Mouse (Mus musculus) intestine, postnatal 0 days (tissue): ENCODE results near the gene Ebi3. TPM values are rescaled to one million over a fixed set of nuclear protein-coding genes. Genes with fewer than 3 reads are reported as not detected.

Experiments used
- ATAC-seq: fragments of 200-750 bp; cut with Nextera tagmentation; 2 replicates; pipeline ENCODE4 v1.8.0; 2017; ENCODE audit warnings: mild to moderate bottlenecking, moderate TSS enrichment, moderate library complexity
- H3K27ac ChIP-seq: fragments of 300-500 bp; sonication (generic); 2 replicates; pipeline ENCODE4 v1.5.1; 2014; ENCODE audit warnings: mild to moderate bottlenecking, low read depth, low read length, moderate library complexity
- H3K27me3 ChIP-seq: fragments of 300-500 bp; sonication (generic); replicated peaks from 2 replicates; pipeline ENCODE4 v1.6.1; 2014; ENCODE audit warnings: low read length, mixed read lengths; ENCODE audit not compliant: control insufficient read depth, insufficient read depth
- H3K36me3 ChIP-seq: fragments of 300-500 bp; sonication (generic); 2 replicates; pipeline ENCODE4 v1.6.1; 2014; ENCODE audit warnings: mild to moderate bottlenecking, moderate library complexity; ENCODE audit not compliant: control insufficient read depth, insufficient read depth
- H3K4me1 ChIP-seq: fragments of 300-500 bp; sonication (generic); replicated peaks from 2 replicates; pipeline ENCODE4 v1.6.1; 2014; ENCODE audit warnings: antibody characterized with exemption, low read length, mixed read lengths; ENCODE audit not compliant: control insufficient read depth, insufficient read depth
- H3K4me2 ChIP-seq: fragments of 300-500 bp; sonication (generic); replicated peaks from 2 replicates; pipeline ENCODE4 v1.6.1; 2014; ENCODE audit warnings: low read depth, mild to moderate bottlenecking, moderate library complexity
- H3K4me3 ChIP-seq: fragments of 300-500 bp; sonication (generic); 2 replicates; pipeline ENCODE4 v1.5.1; 2014; ENCODE audit warnings: low read depth, low read length
- H3K9ac ChIP-seq: fragments of 300-500 bp; sonication (generic); 2 replicates; pipeline ENCODE4 v1.6.1; 2014; ENCODE audit warnings: mild to moderate bottlenecking, low read depth, low read length
- H3K9me3 ChIP-seq: fragments of 300-500 bp; sonication (generic); 2 replicates; pipeline ENCODE4 v1.6.1; 2016; ENCODE audit warnings: mixed run types; ENCODE audit not compliant: control insufficient read depth
- CTCF ChIP-seq: sonication (generic); IDR thresholded peaks from 2 replicates; pipeline ENCODE4 v1.5.1; 2016; ENCODE audit warnings: low read depth, mild to moderate bottlenecking, control low read depth, antibody characterized with exemption, moderate library complexity
- WGBS: fragments of 180-500 bp; shearing (Covaris S2); extraction: QIAGEN DNeasy Blood & Tissue Kit; methylation state at CpG from one replicate; pipeline ENCODE4 v1.1.7; 2014; 5-methylcytosine and 5-hydroxymethylcytosine counted together
- polyA plus RNA-seq: library from polyadenylated mRNA; unstranded; fragments of >200 nt; fragmentation: Nextera tagmentation; extraction: Ambion mirVana; gene quantifications from 2 replicates; pipeline ENCODE4 v1.2.1, GENCODE M21; 2015

The Ebi3 gene
- 1.5 and 1.6 TPM in 2 replicates for polyA plus RNA-seq

- no peak for TF ChIP-seq CTCF
- ATAC-seq, result no peak
- WGBS, result 65% methylated on average over 6 of the region's 6 CpGs
- H3K4me3 ChIP-seq, result no peak within 1 kb of the TSS
- H3K36me3 ChIP-seq, result no peaks in the 10 kb centered on the region
- H3K4me1 ChIP-seq, result no peaks in the 10 kb centered on the region
- no peaks in the 10 kb centered on the region for H3K9me3 ChIP-seq
- H3K27ac ChIP-seq, result no peak within 1 kb of the TSS
- H3K27me3 ChIP-seq, result 0 out of 2 replicates have a peak, but pooled peaks cover 10% of the 10 kb centered on the region
- H3K9ac ChIP-seq, result no peak within 1 kb of the TSS
- no peak within 1 kb of the TSS for H3K4me2 ChIP-seq
These were observed at the start of gene Ebi3 for GRCm38 (mm10) chr17:55952447-55953027. Gene Ebi3, plus strand, starts transcription at chr17:55952640.

DNA sequence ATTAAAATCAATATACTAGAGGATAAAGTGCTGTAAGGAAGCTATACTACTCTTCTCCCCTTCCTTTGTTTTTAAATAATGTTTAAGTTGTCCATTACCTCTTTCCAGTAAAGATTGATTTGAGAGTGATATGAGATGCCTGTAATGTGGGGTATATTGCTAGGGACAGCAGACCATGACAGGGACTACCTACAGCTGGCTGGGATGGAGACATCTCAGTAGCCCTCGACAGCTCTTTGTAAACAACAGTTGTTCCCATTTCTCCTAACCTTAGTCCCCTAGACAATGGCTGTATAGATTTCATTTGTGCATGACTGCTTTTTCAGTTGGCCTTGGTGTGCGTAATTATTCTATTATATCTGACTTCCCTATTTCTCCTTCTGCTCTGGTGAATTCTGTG is 49.4 kb upstream of the Ebi3 start:
- peaks cover 3% of the 10 kb centered on the region; the same call in 1 of the 2 replicates for H3K36me3 ChIP-seq

DNA sequence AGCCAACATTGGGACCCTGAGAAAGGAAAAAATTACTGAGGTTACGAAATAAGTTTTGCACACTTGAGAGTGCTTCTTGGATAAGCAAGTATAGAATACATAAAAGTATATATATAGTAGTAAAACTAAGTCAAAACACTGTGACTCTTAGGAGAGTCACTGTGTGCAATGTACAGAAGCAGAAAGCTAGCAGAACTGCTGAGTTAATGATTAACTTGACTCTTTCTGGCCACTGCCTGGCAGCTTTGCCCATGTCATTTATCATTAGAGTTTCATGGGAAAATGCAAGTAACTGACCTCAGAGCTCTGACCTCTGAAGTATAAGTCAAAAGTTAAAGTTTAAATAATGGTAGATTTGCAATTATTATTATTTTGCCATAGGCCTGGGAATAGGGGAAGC is 48.8 kb upstream of the Ebi3 start:
- Histone ChIP-seq H3K4me3 (no peak overlapping the region), H3K27me3 (no peaks in the 10 kb centered on the region), H3K36me3 (no peaks in the 10 kb centered on the region), H3K27ac (no peak overlapping the region), H3K4me2 (no peak overlapping the region), H3K4me1 (no peaks in the 10 kb centered on the region), H3K9ac (no peak overlapping the region), H3K9me3 (no peaks in the 10 kb centered on the region)
- WGBS, result 49% methylated on average over 1 of the region's 1 CpGs
- ATAC-seq, result peak; percentile 47
- TF ChIP-seq CTCF, result no peak

More for the DNA sequence above, 49.4 kb upstream of the Ebi3 start:
- H3K4me3 ChIP-seq, result no peak overlapping the region
- no peak overlapping the region for H3K4me2 ChIP-seq
- no peak overlapping the region for H3K9ac ChIP-seq
- peaks cover 5% of the 10 kb centered on the region; the same call in 1 of the 2 replicates for H3K9me3 ChIP-seq
- H3K27ac ChIP-seq, result no peak overlapping the region
- ATAC-seq, result no peak
- H3K27me3 ChIP-seq, result no peaks in the 10 kb centered on the region
- H3K4me1 ChIP-seq, result no peaks in the 10 kb centered on the region
- no peak for TF ChIP-seq CTCF
- WGBS, result 36% methylated on average over 2 of the region's 2 CpGs

DNA sequence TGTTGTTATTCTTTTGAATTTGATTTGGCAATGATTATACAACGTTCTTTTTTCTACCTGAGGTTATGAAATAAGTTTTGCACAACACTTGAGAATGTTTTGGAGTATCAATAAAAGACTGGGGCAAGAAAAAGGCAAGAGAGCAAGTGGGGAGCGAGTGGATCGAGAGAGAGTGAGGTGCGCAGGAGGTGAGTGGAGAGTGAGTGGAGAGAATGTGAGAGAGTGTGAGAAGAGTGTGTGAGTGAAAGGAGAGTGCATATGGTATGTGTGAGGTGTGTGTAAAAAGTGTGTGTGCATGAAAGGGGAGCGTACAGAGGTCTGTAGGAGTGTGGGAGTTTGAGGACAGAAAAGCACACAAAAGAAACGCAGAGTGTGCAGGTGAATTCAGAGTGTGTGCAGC is 48.3 kb upstream of the Ebi3 start:
- TF ChIP-seq CTCF, result no peak
- H3K27me3 ChIP-seq, result no peaks in the 10 kb centered on the region
- H3K4me3 ChIP-seq, result no peak overlapping the region
- no peaks in the 10 kb centered on the region for H3K4me1 ChIP-seq
- H3K9ac ChIP-seq, result no peak overlapping the region
- no peaks in the 10 kb centered on the region for H3K9me3 ChIP-seq
- no peaks in the 10 kb centered on the region for H3K36me3 ChIP-seq
- H3K27ac ChIP-seq, result no peak overlapping the region
- 64% methylated on average over 6 of the region's 6 CpGs for WGBS
- no peak overlapping the region for H3K4me2 ChIP-seq
- ATAC-seq, result no peak

DNA sequence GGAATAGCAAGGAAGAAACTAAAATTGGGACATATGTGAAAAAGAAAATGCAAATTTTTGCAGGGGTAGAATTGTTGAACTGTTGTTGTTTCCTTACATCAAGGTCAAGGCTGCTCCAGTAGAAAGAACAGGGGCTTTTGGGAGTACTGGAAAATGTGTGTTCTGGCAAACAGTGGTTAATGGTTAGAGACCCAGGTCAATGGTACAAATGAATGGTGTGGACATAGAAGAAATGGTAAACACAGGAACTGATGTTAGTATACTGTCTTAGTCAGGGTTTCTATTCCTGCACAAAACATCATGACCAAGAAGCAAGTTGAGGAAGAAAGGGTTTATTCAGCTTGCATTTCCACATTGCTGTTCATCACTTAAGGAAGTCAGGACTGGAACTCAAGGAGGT is 45.8 kb upstream of the Ebi3 start:
- ATAC-seq, result no peak
- Histone ChIP-seq H3K27ac (no peak overlapping the region), H3K36me3 (no peaks in the 10 kb centered on the region), H3K4me1 (no peaks in the 10 kb centered on the region), H3K9ac (no peak overlapping the region), H3K4me3 (no peak overlapping the region), H3K9me3 (no peaks in the 10 kb centered on the region), H3K27me3 (no peaks in the 10 kb centered on the region), H3K4me2 (no peak overlapping the region)
- no peak for TF ChIP-seq CTCF

- peak overlapping the region; percentile 69 for H3K9ac ChIP-seq
- peak overlapping the region; percentile 72 for H3K4me3 ChIP-seq
- ATAC-seq, result peak; percentile 81
- H3K9me3 ChIP-seq, result peaks cover 4% of the 10 kb centered on the region; the same call in 1 of the 2 replicates
- WGBS, result under 1% methylated on average over 33 of the region's 33 CpGs
- H3K27me3 ChIP-seq, result no peaks in the 10 kb centered on the region
- no peaks in the 10 kb centered on the region for H3K36me3 ChIP-seq
- peak overlapping the region; percentile 62; the same call in 1 of the 2 replicates for H3K27ac ChIP-seq
- H3K4me1 ChIP-seq, result no peaks in the 10 kb centered on the region
- TF ChIP-seq CTCF, result peak; percentile 56
- peak overlapping the region; percentile 93 for H3K4me2 ChIP-seq
These were observed 20.6 kb upstream of the Ebi3 start for GRCm38 (mm10) chr17:55931553-55932502.
